Mouse (Mus musculus) heart, adult 2 months (tissue): ENCODE results near the gene Col15a1. TPM values are rescaled to one million over a fixed set of nuclear protein-coding genes. Genes with fewer than 3 reads are reported as not detected.

Experiments
- DNase-seq, 2 experiments: peaks; one replicate each; pipeline ENCODE4 v3.0.0; 2021
- H3K27ac ChIP-seq: fragments of 200-600 bp; 2 replicates; pipeline ENCODE4 v1.8.1; 2022
- H3K27me3 ChIP-seq: fragments of 200-500 bp; 2 replicates; pipeline ENCODE4 v1.6.1; 2012; ENCODE audit warnings: mild to moderate bottlenecking, low read length, inconsistent platforms, mixed read lengths; ENCODE audit not compliant: control insufficient read depth, insufficient read depth
- H3K36me3 ChIP-seq: fragments of 200-500 bp; 2 replicates; pipeline ENCODE4 v1.6.1; 2012; ENCODE audit warnings: low read length, inconsistent platforms; ENCODE audit not compliant: control insufficient read depth, insufficient read depth
- H3K4me1 ChIP-seq: fragments of 200-500 bp; 2 replicates; pipeline ENCODE4 v1.6.1; 2011; ENCODE audit warnings: low read length; ENCODE audit not compliant: control insufficient read depth, insufficient read depth
- H3K4me3 ChIP-seq: fragments of 200-600 bp; 2 replicates; pipeline ENCODE4 v1.8.1; 2022
- H3K79me2 ChIP-seq: fragments of 200-500 bp; replicated peaks from 2 replicates; pipeline ENCODE4 v1.6.1; 2012; ENCODE audit warnings: mild to moderate bottlenecking, inconsistent platforms, low read length, moderate library complexity, mixed read lengths; ENCODE audit not compliant: control insufficient read depth, insufficient read depth
- H3K9ac ChIP-seq: fragments of 200-500 bp; 2 replicates; pipeline ENCODE4 v1.6.1; 2012; ENCODE audit warnings: low read depth, mild to moderate bottlenecking, control low read depth, inconsistent platforms, low read length, mixed read lengths
- CTCF ChIP-seq: fragments of 200-600 bp; IDR thresholded peaks from 2 replicates; pipeline ENCODE4 v1.8.1; 2022; ENCODE audit warnings: antibody characterized with exemption, mild to moderate bottlenecking, moderate library complexity
- EP300 ChIP-seq: fragments of 200-500 bp; IDR thresholded peaks from 2 replicates; pipeline ENCODE4 v1.6.1; 2011; ENCODE audit warnings: low read depth, low read length, control low read depth; ENCODE audit not compliant: insufficient read depth
- POLR2A ChIP-seq: fragments of 200-500 bp; IDR thresholded peaks from 2 replicates; pipeline ENCODE4 v1.6.1; 2011; ENCODE audit warnings: mild to moderate bottlenecking, low read depth, low read length, control low read depth; ENCODE audit not compliant: insufficient read depth
- WGBS: fragments of 180-500 bp; shearing (Covaris S2); methylation state at CpG from one replicate; pipeline ENCODE4 v1.1.7; 2018; 5-methylcytosine and 5-hydroxymethylcytosine counted together
- intact Hi-C: fragments of 180-260 bp; cut with DNase I; formaldehyde crosslinking; loops from one replicate; pipeline ENCODE4 v1.15.1; 2025
- polyA plus RNA-seq: library from polyadenylated mRNA; depleted of rRNA; stranded (reverse); fragments of >200 nt; gene quantifications from 2 replicates; pipeline ENCODE4 v1.2.3, GENCODE M21; 2012
- total RNA-seq, 2 experiments: library from RNA; stranded (reverse); gene quantifications; 2 replicates each; pipeline ENCODE4 v1.2.3; 2021

Gene Col15a1
- total and polyA plus RNA-seq, 3 experiments: 36.9 to 97.6 (median 86.4) TPM

DNA sequence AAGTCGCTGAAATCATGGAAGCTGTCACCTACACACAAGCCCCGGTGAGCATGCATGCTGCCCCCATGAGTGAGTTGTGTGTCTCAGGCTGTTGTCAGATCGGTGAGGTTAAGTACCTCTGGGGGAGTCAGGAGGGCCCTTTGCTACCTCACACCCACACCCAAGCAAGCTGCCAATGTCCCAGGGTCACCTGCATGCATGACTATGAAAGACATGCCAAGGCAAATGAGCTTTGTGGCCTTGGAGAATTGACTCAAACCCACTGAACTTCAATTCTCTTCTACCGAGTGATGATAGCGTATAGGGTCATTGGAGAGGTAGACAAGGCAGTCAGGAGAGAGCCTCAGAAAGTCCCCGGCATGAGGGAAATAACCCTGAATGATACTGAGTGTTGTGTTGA, 41.2 kb downstream of the Col15a1 start:
- no peak overlapping the region for H3K4me3 ChIP-seq
- peaks cover 16% of the 10 kb centered on the region for H3K4me1 ChIP-seq
- 83% methylated on average over 6 of the region's 6 CpGs for WGBS
- intact Hi-C loops: no loop called here
- no peak for DNase-seq
- no peaks in the 10 kb centered on the region for H3K36me3 ChIP-seq
- H3K79me2 ChIP-seq: no peaks in the 10 kb centered on the region
- H3K9ac ChIP-seq: no peak overlapping the region
- no peak overlapping the region for H3K27ac ChIP-seq
- no peaks in the 10 kb centered on the region for H3K27me3 ChIP-seq
- TF ChIP-seq CTCF (no peak), EP300 (no peak), POLR2A (no peak)

DNA sequence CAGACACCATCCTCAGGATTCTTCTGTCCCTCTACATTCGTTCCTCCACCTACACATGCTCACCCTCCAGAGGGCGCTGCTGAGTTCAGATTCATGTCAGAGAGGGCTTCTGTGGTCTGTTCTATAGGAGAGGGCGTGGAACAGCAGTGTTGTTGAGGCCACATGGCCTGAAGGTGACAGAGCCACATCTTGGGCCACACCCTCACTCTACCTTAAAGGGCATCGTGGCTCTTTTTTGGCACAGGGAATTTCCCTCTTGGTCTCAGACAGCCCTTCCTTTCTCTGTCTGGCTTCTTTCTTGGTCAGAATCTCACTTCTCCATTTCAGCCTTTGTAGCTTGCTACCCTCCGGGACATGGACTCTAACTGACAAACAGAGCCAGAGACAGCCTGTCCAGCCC, 43.1 kb downstream of the Col15a1 start:
- H3K27me3 ChIP-seq: no peaks in the 10 kb centered on the region
- H3K4me3 ChIP-seq: no peak overlapping the region
- H3K36me3 ChIP-seq: no peaks in the 10 kb centered on the region
- peak overlapping the region; percentile 54 for H3K27ac ChIP-seq
- TF ChIP-seq POLR2A: no peak
- TF ChIP-seq CTCF: peak; percentile 89
- DNase-seq: peak; percentile 76 to 83
- no peaks in the 10 kb centered on the region for H3K79me2 ChIP-seq
- no peak overlapping the region for H3K9ac ChIP-seq
- H3K4me1 ChIP-seq: peaks cover 16% of the 10 kb centered on the region
- WGBS: 24% methylated on average over 5 of the region's 5 CpGs
- intact Hi-C loops: loop anchor here (1.0 to 10.0 kb wide), 4 partner anchors 16 to 556 kb away; partner anchors contain the start of gene Tgfbr1

DNA sequence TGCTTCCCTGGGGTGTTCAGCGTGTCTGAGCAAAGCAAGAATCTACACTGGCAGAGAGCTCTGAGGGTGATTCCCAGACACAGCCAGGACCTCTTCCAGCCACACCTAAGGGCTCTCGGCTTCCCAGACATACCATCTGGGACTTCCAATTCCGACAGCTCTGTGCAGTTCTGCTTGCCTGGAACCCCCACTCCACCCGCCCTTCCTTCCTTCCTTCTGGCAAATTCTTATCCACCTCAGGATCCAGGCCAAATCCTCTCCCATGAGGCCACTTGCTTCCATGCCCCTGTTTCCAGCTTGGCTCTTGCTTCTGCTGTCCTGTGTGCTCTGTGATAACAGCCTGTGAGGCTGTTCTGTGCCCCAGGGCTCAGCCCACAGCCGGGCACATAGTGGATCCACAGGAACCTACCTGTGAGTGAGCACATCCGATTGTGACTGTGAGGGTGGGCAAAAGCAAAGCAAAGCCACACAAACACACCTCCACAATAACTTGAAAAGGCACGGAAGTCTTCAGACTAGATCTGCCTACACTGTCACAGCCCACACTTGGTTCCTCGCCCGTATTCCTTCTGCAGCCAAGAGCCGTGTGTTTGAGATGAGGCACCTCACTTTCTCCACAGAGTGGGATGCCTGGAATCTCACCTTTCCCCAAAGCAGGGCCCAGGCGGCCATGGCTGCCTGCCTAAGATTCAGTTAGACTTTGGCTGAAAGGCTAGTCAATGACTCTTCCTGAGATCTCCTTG, 43.9 kb downstream of the Col15a1 start:
- Histone ChIP-seq H3K9ac (no peak overlapping the region), H3K4me3 (no peak overlapping the region), H3K36me3 (no peaks in the 10 kb centered on the region), H3K79me2 (no peaks in the 10 kb centered on the region), H3K27me3 (no peaks in the 10 kb centered on the region), H3K27ac (peak overlapping the region; percentile 54), H3K4me1 (peaks cover 16% of the 10 kb centered on the region)
- WGBS: 28% methylated on average over 11 of the region's 11 CpGs
- peak; percentile 67 to 80 for DNase-seq
- peak; percentile 82 for TF ChIP-seq EP300
- TF ChIP-seq POLR2A: no peak
- intact Hi-C loops: loop anchor here (1.0 to 10.0 kb wide), 5 partner anchors 17 to 557 kb away; partner anchors contain the start of gene Tgfbr1

DNA sequence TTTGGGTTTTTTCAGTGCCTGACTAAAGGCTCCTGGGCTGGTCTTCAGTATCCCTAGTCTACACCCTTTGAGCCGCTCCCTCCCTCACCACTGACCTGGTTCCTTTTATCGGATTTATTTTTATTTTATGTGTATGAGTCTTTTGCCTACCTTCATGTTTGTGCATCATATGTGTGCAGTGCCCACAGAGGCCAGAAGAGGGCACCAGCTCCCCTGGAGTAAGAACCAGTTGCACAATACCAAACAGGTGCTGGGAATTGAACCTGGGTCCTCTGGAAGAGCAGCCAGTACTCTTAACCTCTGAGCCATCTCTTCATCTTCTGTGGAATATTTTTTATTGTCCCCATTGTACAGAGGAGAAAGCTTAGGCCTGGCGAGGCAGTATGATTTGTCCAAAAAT, 44.7 kb downstream of the Col15a1 start:
- peak overlapping the region; percentile 53 for H3K27ac ChIP-seq
- intact Hi-C loops: loop anchor here (2.0 to 10.0 kb wide), 3 partner anchors 100 to 558 kb away; partner anchors contain the start of gene Tgfbr1
- DNase-seq: no peak
- H3K4me1 ChIP-seq: peaks cover 16% of the 10 kb centered on the region
- no peak overlapping the region for H3K9ac ChIP-seq
- H3K36me3 ChIP-seq: no peaks in the 10 kb centered on the region
- H3K27me3 ChIP-seq: no peaks in the 10 kb centered on the region
- H3K79me2 ChIP-seq: no peaks in the 10 kb centered on the region
- TF ChIP-seq POLR2A (no peak), EP300 (no peak), CTCF (peak; percentile 52)
- WGBS: 95% methylated on average over 3 of the region's 3 CpGs
- H3K4me3 ChIP-seq: no peak overlapping the region

DNA sequence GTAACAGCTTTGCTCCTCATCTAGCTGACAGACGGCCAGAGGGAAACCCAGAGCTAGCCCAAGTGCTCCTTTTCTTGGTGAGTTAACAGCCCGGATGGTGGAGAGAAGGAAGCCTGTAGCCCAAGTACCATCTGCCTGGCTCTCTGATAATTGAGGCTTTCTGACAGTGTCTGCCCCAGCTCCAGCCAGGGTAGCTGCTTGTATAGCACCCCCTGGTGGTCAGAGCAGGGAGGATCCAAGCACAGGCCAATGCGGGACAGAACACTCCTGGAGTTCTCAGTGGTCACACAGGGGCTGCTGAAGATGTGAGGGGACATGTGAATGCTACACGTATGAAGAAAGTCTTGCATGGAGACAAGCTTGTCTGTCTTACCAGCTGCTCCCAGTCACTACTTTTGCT, 47.7 kb downstream of the Col15a1 start:
- Histone ChIP-seq H3K27ac (no peak overlapping the region), H3K27me3 (no peaks in the 10 kb centered on the region), H3K9ac (no peak overlapping the region), H3K36me3 (no peaks in the 10 kb centered on the region), H3K79me2 (no peaks in the 10 kb centered on the region), H3K4me3 (no peak overlapping the region), H3K4me1 (peaks cover 11% of the 10 kb centered on the region)
- WGBS: 43% methylated on average over 4 of the region's 4 CpGs
- TF ChIP-seq EP300 (peak; percentile 84), POLR2A (no peak), CTCF (no peak)
- peak; percentile 79 to 86 for DNase-seq
- intact Hi-C loops: loop anchor here (1.0 to 10.0 kb wide), 2 partner anchors 127 to 561 kb away; no protein-coding TSS in a partner anchor

DNA sequence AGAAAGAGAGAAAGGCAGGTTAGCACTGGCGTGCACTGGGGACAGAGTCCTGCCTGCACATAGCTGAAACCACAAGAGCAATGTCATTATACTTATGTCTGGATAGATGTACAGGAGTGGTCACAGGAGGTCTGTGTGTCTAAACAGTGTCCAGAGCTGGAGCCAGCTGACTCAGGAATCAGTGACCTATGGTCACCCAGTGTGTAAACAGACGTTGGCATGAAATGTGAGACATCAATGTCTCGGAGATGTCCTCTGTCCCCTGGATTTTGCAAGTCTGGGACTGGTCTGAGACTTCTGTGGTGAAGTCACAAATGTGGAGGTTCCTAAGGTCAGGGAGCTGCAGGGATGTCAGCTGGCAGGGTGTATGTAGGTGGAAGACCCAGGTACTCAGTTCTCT, 50.2 kb downstream of the Col15a1 start:
- intact Hi-C loops: loop anchor here (10.0 kb wide), 1 partner anchor 563 kb away; no protein-coding TSS in a partner anchor
- 78% methylated on average over 3 of the region's 3 CpGs for WGBS
- no peak overlapping the region for H3K9ac ChIP-seq
- H3K79me2 ChIP-seq: no peaks in the 10 kb centered on the region
- DNase-seq: no peak
- H3K27ac ChIP-seq: no peak overlapping the region
- no peak for TF ChIP-seq EP300
- TF ChIP-seq CTCF: no peak
- no peak for TF ChIP-seq POLR2A
- no peak overlapping the region for H3K4me3 ChIP-seq
- no peaks in the 10 kb centered on the region for H3K27me3 ChIP-seq
- no peaks in the 10 kb centered on the region for H3K36me3 ChIP-seq
- no peaks in the 10 kb centered on the region for H3K4me1 ChIP-seq
